Mouse (Mus musculus) ES-Bruce4 (cell line): ENCODE data around the gene Pcdh9.

ENCODE experiments used
- EP300 ChIP-seq: IDR thresholded peaks from 2 replicates; pipeline ENCODE4 v1.6.1; 2011; ENCODE audit warnings: low read depth, low read length; ENCODE audit not compliant: insufficient read depth
- POLR2A ChIP-seq: IDR thresholded peaks from one replicate; pipeline ENCODE4 v1.8.1; 2011; ENCODE audit warnings: low read length; ENCODE audit not compliant: insufficient read depth

GRCm38 (mm10) chr14:93906928-93907327 lies 16.4 kb upstream of the Pcdh9 start:
- TF ChIP-seq POLR2A (no peak), EP300 (no peak)
